Mouse (Mus musculus): Measurements from ENCODE around the gene Gm9945. TPM values are rescaled to one million over a fixed set of nuclear protein-coding genes. Genes with fewer than 3 reads are reported as not detected.

Gene Gm9945
- total RNA-seq, 1 experiment from 2014 or later = not detected

DNA sequence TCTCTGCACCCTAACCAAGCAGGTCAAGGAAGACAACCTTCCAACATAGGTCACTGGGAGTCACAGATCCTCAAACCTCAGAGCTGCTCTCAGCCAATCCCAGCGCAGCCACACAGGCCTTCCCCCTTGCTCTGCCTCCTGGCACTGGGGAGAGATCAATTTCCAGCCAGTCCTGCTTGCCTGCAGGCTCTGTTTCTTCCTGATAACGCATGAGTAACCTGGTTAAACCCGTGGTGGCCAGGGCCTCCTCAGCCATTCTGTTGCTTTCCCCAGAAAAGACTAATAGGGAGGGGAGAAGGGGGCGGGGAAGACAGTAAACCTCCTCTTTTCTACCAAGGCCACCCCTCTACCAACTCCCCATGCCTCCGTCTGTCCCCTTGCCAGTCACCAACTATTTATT lies 18.2 kb upstream of the Gm9945 start:
- no peak for DNase-seq

DNA sequence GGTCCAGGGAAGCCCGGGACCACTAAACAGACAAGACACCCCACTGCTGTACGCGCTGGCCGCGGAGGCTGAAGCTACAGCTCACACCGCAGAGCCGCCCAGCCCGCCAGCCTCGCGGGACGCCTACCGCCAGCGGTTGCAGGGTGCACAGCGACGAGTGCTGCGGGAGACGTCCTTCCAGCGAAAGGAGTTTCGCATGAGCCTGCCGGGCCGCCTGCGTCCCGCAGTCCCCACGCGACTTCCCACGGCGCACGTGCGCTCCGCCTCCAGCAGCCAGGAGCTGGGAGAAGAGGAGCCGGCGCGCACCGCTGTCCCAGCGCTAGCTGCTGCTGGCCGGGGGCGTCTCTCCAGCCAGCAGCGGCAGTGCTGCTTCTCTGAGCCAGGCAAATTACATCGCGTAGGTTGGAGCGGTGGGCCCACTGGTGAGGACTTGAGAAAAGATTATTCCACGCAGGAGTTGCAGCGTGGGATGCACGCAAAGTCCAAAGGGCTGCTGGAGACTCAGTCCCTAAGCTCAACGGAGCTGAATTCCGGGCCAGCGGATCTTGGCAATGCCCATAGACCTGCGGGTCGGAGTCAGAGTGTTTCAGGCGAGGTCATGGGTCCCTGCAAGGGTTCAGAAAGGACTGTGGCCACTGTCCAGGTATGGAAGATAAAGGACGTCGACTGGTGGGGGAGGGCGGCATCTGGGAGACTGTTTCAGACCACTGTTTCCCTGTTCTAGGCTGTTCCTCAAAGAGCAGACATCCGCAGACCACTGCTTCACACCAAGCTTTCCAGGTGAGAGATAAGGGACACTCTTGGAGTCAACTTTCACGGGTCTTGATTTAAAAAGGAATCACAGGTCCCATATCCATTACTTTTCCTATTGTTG lies 16.2 kb upstream of the Gm9945 start:
- peak; percentile 35 for DNase-seq

GRCm38 (mm10) chr11:53466231-53466971 lies 13.6 kb upstream of the Gm9945 start:
- DNase-seq = peak; percentile 83

- DNase-seq = no peak
Measured at GRCm38 (mm10) chr11:53469294-53469967, 10.5 kb upstream of the Gm9945 start.

- DNase-seq = peak; percentile 91
Measured at GRCm38 (mm10) chr11:53469968-53470695, 9.8 kb upstream of the Gm9945 start, which contains the start of gene Gm9837. Gm9837 (minus strand) TSS chr11:53470479.

DNA sequence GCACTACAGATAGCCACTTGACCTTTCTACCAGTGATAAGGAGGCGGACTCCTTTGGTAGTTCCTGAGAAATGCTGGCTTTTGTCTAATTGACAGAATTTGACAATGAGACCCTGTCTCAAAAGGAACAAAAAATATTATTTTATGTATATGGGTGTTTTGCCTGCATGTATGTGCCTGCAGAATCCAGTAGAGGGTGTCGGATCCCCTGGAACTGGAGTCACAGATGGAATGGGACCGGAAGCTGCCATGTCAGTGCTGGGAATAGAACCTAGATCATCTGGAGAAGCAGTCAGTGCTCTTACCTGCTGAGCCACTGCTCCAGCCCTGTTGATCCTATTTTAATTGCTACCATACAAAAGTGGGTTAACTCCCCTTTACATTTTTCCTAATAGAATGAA lies 7.3 kb upstream of the Gm9945 start:
- DNase-seq = no peak

DNA sequence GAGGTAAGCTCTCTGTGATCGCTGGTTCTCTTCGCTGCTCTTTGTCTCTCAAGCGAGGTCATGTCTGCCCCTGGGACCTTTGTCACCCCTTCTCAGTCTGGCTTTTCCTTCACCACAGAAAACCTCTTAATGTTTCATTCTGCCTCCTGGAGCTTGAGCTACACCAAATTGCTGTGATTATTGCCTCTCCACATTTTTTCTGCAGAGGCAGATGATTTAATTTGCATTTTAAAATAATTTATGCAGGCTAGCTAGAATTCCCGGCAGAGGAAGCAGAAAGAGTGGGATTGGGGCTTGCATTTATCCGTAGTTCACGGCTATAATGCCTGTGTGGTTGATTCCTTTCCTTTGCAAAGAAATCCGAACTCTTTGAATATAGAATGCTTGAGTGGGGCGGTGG lies 4.3 kb upstream of the Gm9945 start:
- no peak for DNase-seq

GRCm38 (mm10) chr11:53477833-53478232 lies 2.1 kb upstream of the Gm9945 start:
- no peak for DNase-seq

DNA sequence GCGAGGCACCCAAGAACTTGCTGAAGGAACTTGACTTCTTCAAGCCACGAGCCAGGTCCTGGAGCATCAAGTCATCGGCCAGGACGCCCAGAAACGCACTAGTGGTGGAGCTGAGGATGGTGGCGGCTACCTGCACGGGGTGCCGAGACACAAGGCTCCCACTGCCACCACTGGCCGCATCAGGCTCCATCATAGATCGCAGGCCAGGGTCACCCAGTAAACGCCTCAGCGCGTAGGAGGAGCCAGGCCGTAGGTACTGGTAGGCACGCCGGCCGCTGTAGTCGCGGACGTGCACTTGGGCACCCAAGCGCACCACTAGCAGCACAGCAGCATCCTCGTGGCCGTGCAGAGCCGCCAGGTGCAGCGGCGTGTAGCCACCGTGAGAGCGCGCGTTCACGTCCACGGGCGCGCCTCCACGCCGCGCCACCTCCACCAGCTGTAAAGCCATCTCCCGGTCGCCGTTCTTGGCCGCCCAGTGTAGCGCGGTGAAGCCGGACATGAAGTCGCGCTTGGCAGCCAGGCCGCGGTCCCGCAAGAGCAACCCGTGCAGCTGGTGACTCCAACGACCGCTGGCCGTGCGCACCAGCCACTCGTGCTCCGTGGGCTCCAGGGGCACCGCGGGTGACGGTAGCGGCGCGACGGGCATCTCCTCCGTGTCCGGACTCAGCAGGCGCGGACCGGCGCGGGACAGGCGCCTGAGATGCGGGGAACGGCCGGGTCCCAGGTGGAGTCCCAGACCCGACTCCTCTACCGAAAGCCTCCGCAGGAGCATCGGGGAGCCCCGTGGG lies 1.4 kb upstream of the Gm9945 start:
- DNase-seq = peak; percentile 24

- peak; percentile 26 for DNase-seq
Measured at GRCm38 (mm10) chr11:53479171-53479782, 689 bp upstream of the Gm9945 start.

GRCm38 (mm10) chr11:53481088-53481730 lies 1.2 kb downstream of the Gm9945 start:
- no peak for DNase-seq

DNA sequence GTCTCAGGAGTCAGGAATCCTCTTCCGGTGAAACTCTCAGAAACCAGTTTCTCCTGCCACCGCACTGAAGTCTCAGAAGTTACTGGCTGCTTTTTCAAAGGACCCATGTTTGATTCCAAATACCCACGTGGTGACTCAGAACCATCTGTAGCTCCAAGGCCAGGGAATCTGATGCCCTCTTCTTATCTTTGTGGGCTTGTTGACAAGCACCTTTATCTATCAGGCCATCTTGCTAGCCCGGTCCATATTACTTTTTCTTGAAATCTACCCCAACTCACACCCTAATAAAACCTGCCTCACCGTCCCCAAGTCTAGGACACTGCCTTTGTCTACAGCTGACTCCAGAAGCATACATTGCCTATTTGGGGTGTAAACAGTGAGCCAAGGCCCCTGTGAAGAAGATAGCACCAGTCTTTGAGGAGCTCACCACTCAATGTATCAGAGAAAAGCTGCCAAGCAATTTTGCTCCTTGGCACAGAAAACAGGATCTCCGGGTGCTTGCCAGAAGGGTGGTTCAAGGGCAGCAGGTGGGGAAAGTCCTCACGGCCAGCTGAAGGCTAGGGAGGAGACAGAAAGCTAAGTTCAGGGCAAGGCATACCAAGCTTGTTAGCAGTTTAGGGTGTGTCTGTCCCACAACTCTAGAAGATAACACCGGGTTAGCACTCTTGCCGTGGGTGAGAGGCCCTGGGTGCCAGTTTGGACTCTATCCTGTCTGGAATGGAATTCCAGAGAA lies 3.4 kb downstream of the Gm9945 start:
- no peak for DNase-seq

- DNase-seq = no peak
Measured at GRCm38 (mm10) chr11:53485719-53486118, 5.8 kb downstream of the Gm9945 start.

DNA sequence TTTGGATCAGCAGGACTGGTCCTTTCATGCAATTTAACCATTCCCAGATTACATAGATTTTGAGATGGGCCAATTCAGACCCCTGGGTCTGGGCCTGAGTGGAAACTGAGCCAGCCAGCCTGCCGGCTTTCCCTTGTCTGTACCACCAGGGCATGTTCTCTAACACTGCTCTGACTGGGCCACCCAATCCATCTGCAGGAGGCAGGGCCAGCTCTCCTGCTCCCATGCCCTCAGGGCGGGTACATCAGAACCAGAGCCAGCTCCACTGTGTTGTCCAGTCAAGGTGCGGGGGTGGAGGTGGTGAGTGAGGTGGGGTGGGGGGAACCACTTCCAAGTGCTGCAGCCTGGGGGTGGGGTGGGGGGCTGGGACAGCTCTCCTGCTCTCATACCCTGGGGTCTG lies 6.4 kb downstream of the Gm9945 start:
- DNase-seq = no peak

DNA sequence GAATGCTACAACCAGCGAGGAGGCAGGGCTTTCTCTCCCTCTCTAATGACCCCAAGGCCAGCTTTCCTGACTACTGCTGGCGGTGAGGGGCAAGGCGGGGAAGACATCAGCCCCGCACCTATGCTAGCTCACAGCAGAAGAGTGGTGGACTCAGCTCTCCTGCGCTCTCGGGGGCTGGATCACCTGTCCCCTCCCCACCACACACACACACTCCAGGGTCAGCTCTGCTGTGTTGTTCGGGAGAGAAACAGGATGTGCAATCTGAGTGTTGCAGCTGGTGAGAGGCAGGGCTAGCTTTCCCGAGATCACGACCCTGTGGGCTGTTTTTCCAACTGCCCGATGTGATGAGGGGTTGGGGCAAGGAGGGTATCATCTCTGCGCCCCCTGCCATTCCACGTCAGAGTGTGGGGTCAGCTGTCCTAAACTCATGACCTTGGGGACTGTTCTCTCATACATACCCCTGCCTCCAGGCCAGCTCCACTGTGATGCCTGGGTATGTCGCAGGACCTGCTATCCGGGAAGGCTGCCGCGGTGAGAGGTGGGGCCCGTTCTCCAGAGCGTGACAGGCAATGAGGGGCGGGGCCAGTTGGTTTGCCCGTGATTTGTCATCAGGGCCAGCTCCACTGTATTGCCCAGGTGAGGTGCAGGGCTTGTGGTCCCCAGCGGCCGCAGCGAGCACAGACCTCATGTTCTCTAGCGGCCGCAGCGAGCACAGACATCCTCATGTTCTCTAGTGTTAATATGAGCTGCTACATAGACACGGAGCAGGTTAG lies 7.0 kb downstream of the Gm9945 start:
- DNase-seq = peak; percentile 38

DNA sequence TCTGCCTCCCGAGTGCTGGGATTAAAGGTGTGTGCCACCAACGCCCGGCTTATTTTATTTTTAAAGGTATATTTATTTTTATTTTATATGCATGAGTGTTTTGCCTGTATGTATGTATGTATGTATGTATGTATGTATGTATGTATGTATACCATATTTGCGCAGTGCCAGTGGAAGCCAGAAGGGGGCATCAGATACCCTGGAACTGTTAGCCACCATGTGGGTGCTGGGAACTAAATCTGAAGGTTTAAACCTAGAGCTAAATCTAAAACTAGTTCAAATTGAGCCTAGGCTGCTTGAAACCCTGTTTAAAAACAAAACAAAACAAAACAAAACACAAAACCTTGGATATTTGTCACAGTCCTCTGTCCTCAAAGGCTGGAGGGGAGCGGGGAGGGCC lies 9.0 kb downstream of the Gm9945 start:
- DNase-seq = no peak

DNA sequence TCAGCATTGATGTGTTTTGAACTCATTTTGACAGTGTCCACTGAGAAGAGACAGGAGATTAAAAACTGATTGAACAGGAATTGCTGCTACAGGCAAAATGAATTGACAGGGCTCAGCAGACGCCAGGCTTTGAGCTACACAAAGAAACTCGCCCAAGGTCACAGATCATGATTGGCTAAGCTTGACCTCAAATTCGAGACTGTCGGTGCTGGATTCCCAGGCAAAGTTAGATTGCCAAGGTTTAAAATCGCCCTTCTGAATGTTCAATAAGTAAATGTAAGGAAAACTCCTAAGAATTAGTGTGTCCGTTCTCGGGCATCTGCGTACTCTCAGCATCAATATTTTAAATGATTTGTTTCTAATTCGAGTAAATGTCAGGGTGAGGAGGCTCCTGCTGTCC lies 9.5 kb downstream of the Gm9945 start:
- DNase-seq = no peak

DNA sequence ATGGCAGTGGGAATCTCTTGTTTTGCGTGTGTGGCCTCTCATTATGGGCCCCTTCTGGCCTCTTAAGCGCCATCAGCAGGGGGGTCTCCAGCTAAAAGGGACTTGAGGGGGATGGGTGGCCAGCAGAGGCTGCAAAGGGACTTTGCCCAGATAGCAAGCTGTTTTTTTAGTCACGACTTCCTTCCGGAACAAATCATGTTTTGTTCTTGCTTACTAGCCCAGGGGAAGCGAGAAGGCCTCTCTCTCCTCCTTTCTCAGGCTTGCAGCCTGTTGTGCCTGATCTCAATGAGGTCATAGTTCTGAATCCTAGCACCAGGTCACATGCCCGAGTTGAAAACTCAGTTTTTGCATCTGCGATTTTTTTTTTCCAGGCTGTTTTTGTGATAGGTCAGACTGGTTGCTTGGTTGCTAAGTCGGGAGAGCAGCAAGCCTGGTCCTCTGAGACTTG lies 12.0 kb downstream of the Gm9945 start:
- no peak for DNase-seq
